Mouse (Mus musculus) intestine, embryonic 14.5 days (tissue): Measurements from ENCODE around the gene Oaz3. TPM values are rescaled to one million over a fixed set of nuclear protein-coding genes. Genes with fewer than 3 reads are reported as not detected.

ENCODE experiments used
- ATAC-seq: fragments of 200-750 bp; cut with Nextera tagmentation; replicated peaks from 2 replicates; pipeline ENCODE4 v1.8.0; 2017; ENCODE audit warnings: low read depth, moderate number of reproducible peaks, moderate TSS enrichment, moderate library complexity; ENCODE audit not compliant: low FRiP score, low TSS enrichment
- DNase-seq: peaks from one replicate; pipeline ENCODE4 v3.0.0-alpha.2; 2018; ENCODE audit warnings: low spot score
- H3K27ac ChIP-seq: fragments of 300-500 bp; sonication (generic); 2 replicates; pipeline ENCODE4 v1.5.1; 2014; ENCODE audit warnings: low read depth, mild to moderate bottlenecking, control low read depth
- H3K27me3 ChIP-seq: fragments of 300-500 bp; sonication (generic); replicated peaks from 2 replicates; pipeline ENCODE4 v1.6.1; 2014; ENCODE audit warnings: low read length, control low read depth; ENCODE audit not compliant: control insufficient read depth, insufficient read depth
- H3K36me3 ChIP-seq: fragments of 300-500 bp; sonication (generic); 2 replicates; pipeline ENCODE4 v1.6.1; 2014; ENCODE audit warnings: low read length, control low read depth; ENCODE audit not compliant: control insufficient read depth, insufficient read depth
- H3K4me1 ChIP-seq: fragments of 300-500 bp; sonication (generic); replicated peaks from 2 replicates; pipeline ENCODE4 v1.6.1; 2014; ENCODE audit warnings: low read length, control low read depth, mixed read lengths; ENCODE audit not compliant: control insufficient read depth, insufficient read depth
- H3K4me2 ChIP-seq: fragments of 300-500 bp; sonication (generic); 2 replicates; pipeline ENCODE4 v1.6.1; 2014; ENCODE audit warnings: low read length
- H3K4me3 ChIP-seq: fragments of 300-500 bp; sonication (generic); 2 replicates; pipeline ENCODE4 v1.5.1; 2014; ENCODE audit warnings: low read depth, low read length, control low read depth, mixed read lengths
- H3K9ac ChIP-seq: fragments of 300-500 bp; sonication (generic); 2 replicates; pipeline ENCODE4 v1.6.1; 2014; ENCODE audit warnings: mild to moderate bottlenecking, low read length
- H3K9me3 ChIP-seq: fragments of 300-500 bp; sonication (generic); 2 replicates; pipeline ENCODE4 v1.6.1; 2016; ENCODE audit warnings: low read length, control low read depth; ENCODE audit not compliant: control insufficient read depth
- WGBS: fragments of 180-500 bp; shearing (Covaris S2); extraction: QIAGEN DNeasy Blood & Tissue Kit; methylation state at CpG from one replicate; pipeline ENCODE4 v1.1.7; 2014; 5-methylcytosine and 5-hydroxymethylcytosine counted together
- polyA plus RNA-seq: library from polyadenylated mRNA; unstranded; fragments of >200 nt; fragmentation: Nextera tagmentation; extraction: Ambion mirVana; gene quantifications from 2 replicates; pipeline ENCODE4 v1.2.1, GENCODE M21; 2014

Oaz3 gene
- polyA plus RNA-seq, 1 experiment from 2014 or later = 0.51 TPM

GRCm38 (mm10) chr3:94436420-94436819 is 7.3 kb downstream of the Oaz3 start:
- WGBS = 87% methylated on average over 9 of the region's 9 CpGs
- Histone ChIP-seq H3K27ac (no peak overlapping the region), H3K9ac (no peak overlapping the region), H3K4me3 (no peak overlapping the region), H3K4me1 (no peaks in the 10 kb centered on the region), H3K27me3 (peaks cover 6% of the 10 kb centered on the region; the same call in 1 of the 2 replicates), H3K4me2 (no peak overlapping the region), H3K36me3 (no peaks in the 10 kb centered on the region), H3K9me3 (no peaks in the 10 kb centered on the region)
- ATAC-seq (no peak), DNase-seq (no peak)

DNA sequence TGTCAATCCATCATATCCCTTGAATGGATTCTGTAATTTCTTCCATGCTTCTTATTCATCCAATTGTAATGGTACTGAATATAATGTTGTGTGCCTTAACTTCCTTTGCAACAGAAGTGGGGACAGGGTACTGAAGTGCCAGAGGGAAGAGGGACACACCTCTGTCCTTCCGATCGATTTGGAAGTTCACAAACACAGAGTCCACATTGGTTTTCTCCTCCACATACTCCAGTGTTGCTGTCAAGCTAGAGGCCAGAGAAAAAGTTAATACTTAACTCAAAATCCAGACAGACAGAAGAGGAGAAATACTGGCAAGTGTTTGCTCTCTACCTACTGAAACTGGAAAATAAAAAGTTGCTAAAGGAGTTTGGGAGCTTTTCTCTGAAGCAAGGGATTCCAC is 9.4 kb downstream of the Oaz3 start:
- H3K27me3 ChIP-seq = no peaks in the 10 kb centered on the region
- H3K4me3 ChIP-seq = no peak overlapping the region
- no peaks in the 10 kb centered on the region for H3K36me3 ChIP-seq
- no peak overlapping the region for H3K9ac ChIP-seq
- H3K9me3 ChIP-seq = no peaks in the 10 kb centered on the region
- H3K4me2 ChIP-seq = no peak overlapping the region
- H3K4me1 ChIP-seq = no peaks in the 10 kb centered on the region
- 70% methylated on average over 2 of the region's 2 CpGs for WGBS
- H3K27ac ChIP-seq = no peak overlapping the region
- DNase-seq = no peak
- ATAC-seq = no peak

- 71% methylated on average over 2 of the region's 2 CpGs for WGBS
- Histone ChIP-seq H3K4me3 (no peak overlapping the region), H3K36me3 (no peaks in the 10 kb centered on the region), H3K4me2 (no peak overlapping the region), H3K9me3 (no peaks in the 10 kb centered on the region), H3K27me3 (no peaks in the 10 kb centered on the region), H3K9ac (no peak overlapping the region), H3K4me1 (no peaks in the 10 kb centered on the region), H3K27ac (no peak overlapping the region)
- ATAC-seq = no peak
- DNase-seq = no peak
Measured at GRCm38 (mm10) chr3:94430980-94431379, 12.7 kb downstream of the Oaz3 start.

- H3K4me2 ChIP-seq = peak within 1 kb of the TSS; percentile 69
- ATAC-seq = peak; percentile 99
Measured at GRCm38 (mm10) chr3:94413031-94413679, 30.6 kb downstream of the Oaz3 start, which contains the start of gene Tdrkh. Gene Tdrkh (plus strand): TSS chr3:94413273.

GRCm38 (mm10) chr3:94412530-94412929 is 31.2 kb downstream of the Oaz3 start:
- Histone ChIP-seq H3K27ac (no peak overlapping the region), H3K9ac (peak overlapping the region; percentile 43), H3K36me3 (no peaks in the 10 kb centered on the region), H3K4me2 (peak overlapping the region; percentile 69), H3K4me1 (peaks cover 9% of the 10 kb centered on the region; the same call in 1 of the 2 replicates), H3K4me3 (peak overlapping the region; percentile 42), H3K27me3 (no peaks in the 10 kb centered on the region), H3K9me3 (no peaks in the 10 kb centered on the region)
- DNase-seq = no peak
- 11% methylated on average over 25 of the region's 25 CpGs for WGBS
- ATAC-seq = peak; percentile 40; the same call in 1 of the 2 replicates

More at GRCm38 (mm10) chr3:94413031-94413679, 30.6 kb downstream of the Oaz3 start, which contains the start of gene Tdrkh:
- Histone ChIP-seq H3K27ac (no peak within 1 kb of the TSS), H3K9ac (peak within 1 kb of the TSS; percentile 43), H3K4me1 (peaks cover 9% of the 10 kb centered on the region; the same call in 1 of the 2 replicates), H3K9me3 (no peaks in the 10 kb centered on the region), H3K4me3 (peak within 1 kb of the TSS; percentile 42), H3K36me3 (no peaks in the 10 kb centered on the region), H3K27me3 (no peaks in the 10 kb centered on the region)
- DNase-seq = peak; percentile 94
- WGBS = 6% methylated on average over 51 of the region's 52 CpGs

- no peak overlapping the region for H3K27ac ChIP-seq
- no peaks in the 10 kb centered on the region for H3K9me3 ChIP-seq
- H3K36me3 ChIP-seq = no peaks in the 10 kb centered on the region
- WGBS = 62% methylated on average over 4 of the region's 4 CpGs
- no peaks in the 10 kb centered on the region for H3K4me1 ChIP-seq
- H3K27me3 ChIP-seq = peaks cover 14% of the 10 kb centered on the region
- DNase-seq (no peak), ATAC-seq (no peak)
- H3K4me2 ChIP-seq = no peak overlapping the region
- H3K9ac ChIP-seq = no peak overlapping the region
- H3K4me3 ChIP-seq = no peak overlapping the region
Measured at GRCm38 (mm10) chr3:94405561-94405960, 38.2 kb downstream of the Oaz3 start.

DNA sequence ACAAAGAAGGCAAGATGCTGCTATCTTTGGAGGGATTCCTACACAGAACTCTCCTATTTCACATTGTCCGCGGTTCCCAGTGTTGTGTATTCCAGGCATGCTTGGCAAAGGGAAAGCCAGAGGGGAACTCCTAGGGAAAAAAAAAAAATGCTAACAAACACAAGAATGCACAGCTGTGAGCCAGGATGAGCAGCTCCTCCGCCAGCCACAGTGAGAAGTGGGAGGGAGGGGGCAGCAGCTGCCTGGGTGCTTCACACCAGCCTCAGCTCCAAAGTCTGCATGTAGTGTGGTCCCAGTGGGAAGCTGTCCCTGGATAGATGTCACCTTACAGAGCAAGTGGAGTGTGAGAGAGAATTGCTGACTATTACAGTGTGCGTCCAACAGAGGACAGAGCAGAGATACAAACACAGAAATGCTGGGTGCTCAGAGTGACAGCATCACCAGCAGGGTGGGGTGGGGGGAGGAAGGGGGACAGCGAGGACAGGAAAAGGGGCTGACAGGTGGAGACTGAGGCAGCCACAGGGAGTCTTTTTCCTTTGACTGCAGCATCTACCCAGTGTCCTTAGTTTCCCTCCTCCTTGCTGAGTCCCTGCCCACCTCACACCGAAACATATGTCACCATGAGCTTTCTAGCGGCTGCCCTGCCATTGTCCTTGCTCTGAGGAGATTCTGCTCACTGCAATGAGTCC is 39.2 kb downstream of the Oaz3 start:
- Histone ChIP-seq H3K9ac (no peak overlapping the region), H3K4me3 (no peak overlapping the region), H3K27me3 (peaks cover 23% of the 10 kb centered on the region), H3K36me3 (no peaks in the 10 kb centered on the region), H3K4me2 (no peak overlapping the region), H3K9me3 (no peaks in the 10 kb centered on the region), H3K4me1 (no peaks in the 10 kb centered on the region), H3K27ac (no peak overlapping the region)
- ATAC-seq = no peak
- 20% methylated on average over 7 of the region's 7 CpGs for whole genome bisulfite sequencing
- no peak for DNase-seq

DNA sequence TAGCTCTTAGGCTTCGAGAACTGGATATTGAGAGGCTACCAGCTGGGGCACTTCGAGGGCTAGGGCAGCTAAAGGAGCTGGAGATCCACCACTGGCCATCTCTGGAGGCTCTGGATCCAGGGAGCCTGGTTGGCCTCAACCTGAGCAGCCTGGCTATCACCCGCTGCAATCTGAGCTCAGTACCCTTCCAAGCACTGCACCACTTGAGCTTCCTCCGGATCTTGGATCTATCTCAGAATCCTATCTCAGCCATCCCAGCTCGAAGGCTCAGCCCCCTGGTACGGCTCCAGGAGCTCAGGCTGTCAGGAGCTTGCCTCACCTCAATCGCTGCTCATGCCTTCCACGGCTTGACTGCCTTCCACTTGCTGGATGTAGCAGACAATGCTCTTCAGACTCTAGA is 41.3 kb downstream of the Oaz3 start:
- no peak overlapping the region for H3K4me2 ChIP-seq
- 62% methylated on average over 8 of the region's 8 CpGs for WGBS
- 0 out of 2 replicates have a peak, but pooled peaks cover 3% of the 10 kb centered on the region for H3K4me1 ChIP-seq
- peaks cover 39% of the 10 kb centered on the region for H3K27me3 ChIP-seq
- no peak overlapping the region for H3K4me3 ChIP-seq
- H3K36me3 ChIP-seq = no peaks in the 10 kb centered on the region
- ATAC-seq (no peak), DNase-seq (no peak)
- no peak overlapping the region for H3K9ac ChIP-seq
- H3K27ac ChIP-seq = no peak overlapping the region
- H3K9me3 ChIP-seq = no peaks in the 10 kb centered on the region
